Mouse (Mus musculus): Measurements from ENCODE around the gene Mad1l1.

The Mad1l1 gene

DNA sequence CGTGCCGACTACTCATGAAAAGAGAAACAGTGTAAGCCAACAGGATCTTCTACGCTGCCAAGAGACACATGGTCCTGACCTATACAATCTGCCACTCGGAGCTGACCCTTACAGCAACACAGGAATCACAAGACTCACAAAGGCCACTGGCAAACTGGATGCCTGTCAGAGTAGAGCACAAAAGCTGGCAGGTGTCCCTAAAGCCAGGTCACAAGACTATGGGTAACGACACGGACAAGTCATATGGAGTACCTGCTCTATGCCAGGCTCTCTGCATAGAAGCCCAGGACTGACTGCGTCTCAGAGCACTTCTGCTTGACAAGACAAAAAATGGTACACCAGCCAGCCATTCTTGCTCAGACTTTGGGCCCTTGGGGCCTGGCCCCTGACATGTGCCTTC lies 234.1 kb downstream of the Mad1l1 start:
- DNase-seq (ENCODE audit: low spot score) = no peak

DNA sequence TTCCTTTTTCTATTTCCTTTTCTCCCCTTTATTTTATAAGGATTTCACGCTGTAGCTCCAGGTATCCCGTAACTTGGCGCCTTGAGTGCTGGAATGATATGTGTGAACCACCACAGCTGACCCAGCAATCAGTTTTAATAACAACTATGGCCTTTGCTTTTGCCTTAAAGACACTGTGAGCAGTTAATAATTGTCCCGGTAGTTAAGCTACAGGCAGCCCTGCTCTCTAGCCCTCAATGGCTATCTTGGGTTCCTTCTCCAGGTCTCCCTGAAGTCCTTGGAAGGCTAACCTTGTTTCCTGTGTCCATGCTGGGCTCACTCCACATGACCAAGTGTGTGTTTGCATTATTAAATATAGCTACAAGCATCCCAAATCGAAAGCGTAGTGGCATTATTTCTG lies 237.0 kb downstream of the Mad1l1 start:
- DNase-seq (ENCODE audit: low spot score) = no peak

DNA sequence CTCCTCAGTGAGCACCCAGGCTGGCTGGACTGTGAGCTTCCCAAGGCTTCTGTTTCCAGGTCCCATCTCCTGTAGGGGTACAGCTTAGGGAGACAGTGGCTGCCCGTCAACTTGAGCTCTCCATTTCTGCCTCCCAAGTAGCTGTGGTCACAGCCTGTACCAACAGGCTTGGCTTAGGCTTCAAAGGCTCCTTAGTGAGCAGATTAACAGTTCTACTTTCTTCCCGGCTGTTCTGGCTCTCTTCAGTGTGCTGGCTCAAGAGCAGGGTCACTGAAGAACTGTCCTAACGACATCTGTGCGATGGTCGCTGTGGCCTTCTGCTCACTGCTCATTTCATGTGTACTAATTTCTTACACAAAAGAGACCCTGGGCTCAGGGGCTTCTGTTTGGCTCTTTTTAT lies 237.4 kb downstream of the Mad1l1 start:
- no peak for DNase-seq (ENCODE audit: low spot score)

DNA sequence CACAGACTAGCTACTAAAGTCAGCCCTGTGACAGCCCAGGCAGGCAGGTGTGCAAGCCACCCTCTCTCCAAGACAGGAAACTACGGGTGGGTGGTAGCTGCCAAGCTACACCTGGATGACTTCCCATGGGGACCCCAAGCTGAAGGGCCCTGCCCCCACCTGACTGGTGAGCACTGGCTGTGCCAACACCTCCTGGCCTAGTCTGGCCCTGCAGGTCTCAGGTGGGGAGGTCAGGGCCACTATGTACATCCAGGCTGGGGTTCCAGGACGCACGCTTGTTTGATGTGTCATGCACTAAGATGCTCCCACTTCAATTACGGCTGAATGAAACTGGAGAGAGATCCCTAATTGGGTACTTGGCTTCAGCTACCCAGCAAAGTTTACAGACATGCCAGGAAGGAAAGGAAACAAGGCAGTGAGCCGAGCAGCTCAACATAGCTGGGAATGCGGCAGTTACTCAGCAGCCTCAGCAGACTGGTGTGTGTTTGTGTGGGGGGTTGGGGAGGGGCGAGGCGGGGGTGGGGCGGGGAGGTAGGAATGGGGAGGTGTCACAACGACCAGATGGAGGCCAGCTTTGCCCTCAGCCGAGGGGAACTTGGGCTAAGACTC lies 239.0 kb downstream of the Mad1l1 start:
- no peak for DNase-seq (ENCODE audit: low spot score)

DNA sequence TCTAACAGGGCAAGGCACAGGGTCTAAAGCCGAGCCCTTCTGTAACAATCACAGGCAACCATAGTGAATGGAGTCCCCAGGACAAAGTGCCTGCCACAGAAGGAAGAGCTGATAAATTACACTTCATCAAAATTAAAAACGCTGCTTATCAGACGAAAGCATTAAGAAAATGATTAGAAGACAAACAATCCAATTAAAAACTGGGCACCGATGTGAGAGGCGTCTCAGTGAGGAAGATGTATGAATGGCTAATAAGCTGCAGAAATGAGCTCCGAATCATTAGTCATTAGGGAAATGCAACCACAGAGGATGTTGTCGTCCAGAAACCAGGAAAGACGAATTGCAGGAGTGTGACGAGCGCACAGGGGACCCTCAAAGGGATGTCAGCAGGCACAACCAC lies 240.3 kb downstream of the Mad1l1 start:
- DNase-seq (ENCODE audit: low spot score) = no peak

DNA sequence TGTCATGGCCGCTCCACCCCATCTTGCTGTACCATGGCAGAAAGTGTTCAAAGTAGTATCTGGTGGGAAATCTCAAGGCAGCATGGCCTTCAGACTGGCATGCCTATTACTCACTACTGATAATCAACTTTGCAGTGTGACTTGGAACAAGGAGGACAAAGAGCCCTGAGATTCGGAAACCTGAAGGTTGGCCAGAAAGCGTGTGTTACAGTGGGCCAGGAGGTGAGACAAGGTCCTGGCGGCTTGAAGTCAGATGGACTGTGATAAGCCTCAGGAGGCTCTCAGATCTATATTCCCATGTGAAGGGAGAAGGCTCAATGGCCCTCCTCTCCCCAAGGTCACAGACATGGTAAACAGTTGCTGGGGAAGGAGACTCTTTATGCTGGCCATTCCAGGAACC lies 241.8 kb downstream of the Mad1l1 start:
- DNase-seq (ENCODE audit: low spot score) = no peak

DNA sequence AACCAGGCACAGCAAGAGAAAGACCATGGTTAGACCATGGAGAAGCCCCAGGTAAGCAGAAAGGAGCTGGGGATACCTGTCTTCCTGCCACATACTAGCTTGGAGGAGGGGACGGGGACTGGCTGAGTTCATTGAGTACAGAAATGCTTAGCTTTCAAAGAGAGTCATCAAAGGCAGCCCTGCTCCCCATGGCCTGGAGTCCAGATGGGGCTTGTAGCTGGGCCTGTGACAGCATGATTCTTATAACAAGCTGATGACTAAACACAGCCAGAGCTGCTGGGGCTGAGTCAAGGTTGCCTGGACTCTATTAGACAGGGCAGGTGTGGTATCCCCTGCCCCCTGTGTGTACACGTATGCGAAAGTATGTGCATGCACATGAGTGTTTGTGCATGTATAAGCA lies 242.9 kb downstream of the Mad1l1 start:
- DNase-seq (ENCODE audit: low spot score) = no peak

DNA sequence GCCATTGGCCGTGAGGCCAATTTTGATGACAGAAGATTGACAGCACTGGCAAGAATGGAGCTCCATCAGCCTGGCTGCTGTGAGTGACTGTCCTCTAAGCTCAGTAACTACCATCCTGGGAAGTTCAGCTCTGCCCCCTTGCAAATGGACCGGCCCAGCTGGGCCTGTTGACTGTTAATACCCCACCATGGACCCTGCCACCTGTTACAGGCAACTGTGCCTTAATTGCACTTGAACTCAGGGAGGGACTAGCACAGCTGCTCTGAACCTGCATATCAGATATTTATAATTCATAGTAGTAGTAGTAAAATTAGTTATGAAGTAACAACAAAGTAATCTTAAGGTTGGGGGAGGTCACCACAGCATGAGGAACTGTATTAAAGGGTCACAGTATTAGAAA lies 244.9 kb downstream of the Mad1l1 start:
- no peak for DNase-seq (ENCODE audit: low spot score)

DNA sequence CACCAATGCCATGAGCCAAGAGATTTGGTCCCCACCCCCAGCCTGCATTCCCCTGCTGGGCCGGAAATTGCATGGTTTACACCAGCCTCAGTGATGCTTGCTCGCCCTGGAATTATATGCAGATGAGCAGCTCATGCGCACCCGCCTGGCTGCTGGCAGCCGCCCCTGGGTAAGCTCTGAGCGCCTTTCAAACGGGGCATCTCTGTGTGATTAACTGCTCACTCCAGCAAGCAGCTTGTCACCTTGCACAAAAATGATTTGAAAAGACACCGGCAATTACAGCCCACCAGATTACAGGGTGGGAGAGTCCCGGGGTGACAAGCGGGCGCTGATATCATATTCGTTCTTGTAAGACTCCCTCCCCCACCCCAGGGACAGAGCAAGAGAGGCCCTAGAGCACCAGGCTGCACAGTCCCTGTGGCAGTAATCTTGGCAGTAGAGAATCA lies 247.7 kb downstream of the Mad1l1 start:
- no peak for DNase-seq (ENCODE audit: low spot score)

DNA sequence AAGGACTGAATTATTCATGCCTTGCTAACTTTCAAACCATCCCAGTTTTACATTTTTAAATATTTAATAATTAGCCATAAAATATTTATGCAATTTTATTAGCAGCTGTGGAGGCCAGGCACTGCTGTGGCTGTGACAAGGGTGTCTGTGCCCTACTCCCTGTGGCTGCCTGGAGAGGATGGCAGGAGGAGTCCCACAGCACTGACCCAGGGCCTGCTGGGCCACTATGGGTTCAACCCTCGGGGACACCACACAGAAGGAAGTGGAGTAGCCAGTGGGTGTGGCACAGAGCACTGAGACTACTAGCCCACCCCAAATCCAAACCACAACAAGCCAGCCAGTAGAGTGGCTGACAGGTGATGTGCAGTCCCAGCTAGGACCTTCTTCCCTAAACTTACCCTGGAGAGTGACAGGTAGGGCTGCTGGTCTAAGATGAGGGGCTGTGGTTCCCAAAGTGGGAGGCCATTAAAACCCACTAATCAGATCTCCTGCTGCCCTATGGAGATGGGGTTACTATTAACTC lies 248.1 kb downstream of the Mad1l1 start:
- no peak for DNase-seq (ENCODE audit: low spot score)

DNA sequence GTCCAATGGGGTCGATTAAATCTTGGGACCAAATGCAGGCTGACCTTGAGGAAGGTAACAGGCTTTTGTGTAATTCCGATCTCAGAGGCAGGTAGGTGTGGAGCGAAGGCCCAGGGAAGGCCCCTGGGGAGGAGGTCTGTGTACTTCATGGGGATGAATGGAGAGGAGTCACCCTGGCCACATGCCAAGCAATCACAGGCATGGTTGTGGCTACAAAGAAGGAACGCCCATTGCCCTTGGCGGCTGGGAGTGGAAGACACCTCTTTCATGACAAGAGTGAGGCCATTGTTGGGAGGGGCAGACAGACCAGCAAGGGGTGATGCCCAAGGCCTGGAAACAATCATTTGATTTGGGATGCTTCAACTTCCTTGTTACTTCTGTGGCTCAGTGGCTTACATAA lies 252.8 kb downstream of the Mad1l1 start:
- peak; percentile 19 for DNase-seq (ENCODE audit: low spot score)

DNA sequence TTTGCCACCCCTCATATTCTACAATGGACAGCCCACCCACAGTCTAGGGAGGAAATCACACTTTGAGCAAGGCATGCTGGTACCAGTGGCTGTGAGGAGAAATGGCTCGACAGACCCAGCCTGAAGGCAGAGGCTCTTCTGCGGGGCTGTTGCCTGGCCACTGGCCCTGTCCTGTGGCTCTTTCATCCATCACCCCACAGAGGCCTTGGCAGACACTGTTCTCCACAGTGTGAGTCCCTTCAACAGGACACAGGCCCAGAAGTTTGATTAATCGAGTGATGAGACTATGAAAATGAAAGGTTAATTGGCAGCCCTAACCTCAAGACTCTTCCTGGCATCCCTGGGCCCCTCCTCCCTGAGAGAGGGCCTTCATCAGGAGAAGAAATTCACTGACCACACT lies 253.3 kb downstream of the Mad1l1 start:
- no peak for DNase-seq (ENCODE audit: low spot score)

DNA sequence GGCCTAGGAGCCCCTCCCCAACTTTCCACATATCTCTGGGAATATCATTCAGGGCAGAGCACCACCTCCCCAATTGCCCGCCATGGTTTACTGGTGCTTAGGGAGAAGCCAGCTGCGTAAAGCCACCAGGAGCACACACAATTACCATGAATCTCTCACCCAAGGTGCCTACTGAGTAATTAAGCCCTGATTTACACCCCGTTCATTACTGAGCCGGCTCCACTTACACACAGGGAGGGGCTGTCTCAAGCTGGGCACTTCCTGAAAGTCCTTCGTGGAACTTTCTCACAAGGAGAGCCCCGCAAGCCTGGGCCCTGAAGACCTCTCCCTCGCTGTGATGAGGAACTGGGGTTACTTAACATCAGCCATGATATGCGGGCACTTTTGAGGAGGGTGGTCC lies 254.6 kb downstream of the Mad1l1 start:
- no peak for DNase-seq (ENCODE audit: low spot score)

DNA sequence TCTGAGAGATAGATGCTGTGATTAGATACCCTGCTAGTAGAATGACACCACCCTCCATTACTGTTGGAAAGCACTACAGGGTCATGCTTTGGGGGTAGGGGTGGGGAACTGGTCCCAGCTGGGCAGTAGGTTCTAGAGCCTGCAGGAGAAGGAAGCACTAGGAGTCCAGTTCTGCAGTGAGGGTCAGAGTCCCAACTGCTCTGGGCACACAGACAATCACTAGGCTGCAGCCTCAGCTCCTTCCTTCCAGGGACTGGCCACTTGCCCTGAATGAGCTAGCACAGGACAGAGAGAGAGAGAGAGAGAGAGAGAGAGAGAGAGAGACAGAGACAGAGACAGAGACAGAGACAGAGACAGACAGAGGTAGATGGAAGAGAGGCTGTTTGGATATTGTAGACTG lies 255.1 kb downstream of the Mad1l1 start:
- no peak for DNase-seq (ENCODE audit: low spot score)

DNA sequence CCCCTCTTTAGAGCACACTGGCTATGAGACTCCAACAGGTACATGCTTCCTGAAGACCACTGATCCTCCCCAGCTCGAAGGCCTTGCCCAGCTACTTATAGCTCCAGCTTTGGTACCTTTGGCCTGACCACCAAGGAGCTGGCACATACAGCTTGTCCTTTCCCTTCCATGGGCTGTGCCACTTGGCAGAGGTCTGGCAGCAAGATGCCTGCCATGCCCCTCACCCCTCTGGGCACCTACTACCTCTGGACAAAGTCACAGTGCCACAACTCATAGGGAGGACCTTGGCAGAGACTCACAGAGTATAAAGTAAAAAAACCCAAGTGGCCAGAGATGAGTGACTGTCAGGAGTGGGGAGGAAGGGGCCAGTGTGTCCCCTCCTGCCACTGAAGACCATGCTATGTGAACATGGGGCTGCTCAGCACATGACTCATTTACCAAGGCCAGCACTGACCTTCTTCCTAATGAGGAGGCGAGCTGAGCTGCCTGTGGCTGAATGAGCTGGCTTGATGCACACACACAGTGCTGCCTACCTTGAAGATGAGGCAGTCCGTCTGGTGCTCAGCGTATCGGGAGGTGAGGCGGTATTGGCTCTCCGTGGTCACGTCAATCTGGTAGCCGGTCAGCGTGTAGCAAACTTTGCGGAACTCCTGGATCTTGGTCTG lies 255.9 kb downstream of the Mad1l1 start:
- DNase-seq (ENCODE audit: low spot score) = no peak

DNA sequence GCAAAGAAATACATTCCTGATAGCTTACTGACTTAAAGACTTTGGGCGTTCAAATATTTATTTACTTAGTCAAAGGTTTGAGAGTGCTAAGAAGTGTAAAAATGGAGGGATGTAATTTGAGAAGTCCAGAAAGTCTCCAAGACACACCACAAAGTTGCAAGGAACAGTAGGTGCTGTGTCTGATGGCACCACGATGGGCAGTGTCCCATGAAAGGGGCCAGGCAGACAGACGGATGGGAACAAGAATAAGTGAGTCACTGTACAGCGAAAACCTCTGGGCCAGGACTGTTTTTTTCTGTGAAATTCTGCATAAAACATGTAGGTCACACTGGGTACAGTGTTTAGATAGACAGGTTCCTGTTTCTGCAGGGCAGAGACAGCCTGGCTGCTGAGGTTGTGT lies 256.8 kb downstream of the Mad1l1 start:
- DNase-seq (ENCODE audit: low spot score) = no peak

DNA sequence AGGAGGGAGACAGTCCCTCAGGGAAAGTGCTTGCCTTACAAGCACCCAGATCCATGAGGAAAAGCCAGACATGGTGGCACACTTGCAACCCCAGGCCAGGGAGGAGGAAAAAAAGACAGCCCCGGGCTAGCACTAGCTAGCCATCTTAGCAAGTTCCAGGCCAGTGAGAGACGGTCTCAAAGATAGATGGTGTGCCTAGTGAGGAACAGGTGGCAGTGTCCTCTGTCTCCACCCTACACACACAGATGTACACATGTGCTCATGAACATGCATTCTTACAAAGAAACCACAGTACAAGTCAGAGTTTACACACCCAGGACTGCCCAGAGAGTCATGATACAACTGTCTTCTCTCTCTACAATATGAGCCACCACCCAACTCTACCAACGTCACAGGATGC lies 258.5 kb downstream of the Mad1l1 start:
- DNase-seq (ENCODE audit: low spot score) = no peak

DNA sequence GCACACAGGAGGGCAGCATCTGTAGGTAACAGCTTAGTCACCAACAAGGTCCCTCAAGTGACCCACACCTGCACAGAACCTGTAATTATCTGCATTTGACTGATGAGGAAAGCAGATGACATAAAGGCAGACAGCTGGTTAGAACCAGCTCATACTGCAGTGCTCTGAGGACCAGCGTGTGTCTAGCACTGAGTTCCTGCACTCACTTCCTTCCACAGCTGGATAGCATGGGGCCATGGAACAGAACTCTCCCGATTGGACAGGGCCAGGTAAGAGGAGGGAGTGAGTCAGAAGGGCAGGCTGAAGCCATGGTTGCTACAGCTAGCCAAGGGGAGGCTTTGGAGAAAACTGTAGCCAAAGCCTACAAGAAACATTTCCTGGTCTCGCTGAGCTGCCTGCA lies 259.0 kb downstream of the Mad1l1 start:
- DNase-seq (ENCODE audit: low spot score) = no peak

DNA sequence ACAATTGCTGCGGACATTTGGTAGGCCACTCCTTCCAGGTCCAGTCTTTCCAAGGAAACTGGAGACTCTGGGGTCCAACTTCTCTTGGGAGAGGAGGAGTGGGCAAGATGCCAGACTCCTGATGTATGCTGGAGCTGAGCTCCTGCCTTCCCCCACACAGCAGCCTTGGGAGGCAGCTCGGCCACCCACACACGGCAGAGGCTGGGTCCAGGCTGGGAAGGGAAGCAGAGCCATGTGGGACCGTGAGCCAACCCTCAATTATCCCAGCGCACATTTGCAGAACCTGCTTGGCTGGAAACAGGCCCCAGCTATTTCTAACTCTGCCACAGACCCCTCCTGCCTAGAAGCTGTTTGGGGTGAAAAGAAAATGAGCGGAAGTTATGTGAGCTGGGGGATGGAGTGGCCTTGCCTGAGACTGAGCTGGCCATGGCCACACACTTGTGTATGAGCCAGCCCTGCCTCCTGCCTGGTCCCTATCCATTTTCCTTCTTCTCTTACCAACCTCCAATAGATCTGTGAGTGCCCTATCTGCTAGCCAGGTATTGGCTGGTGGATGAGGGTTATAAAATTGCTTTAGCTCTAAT lies 260.0 kb downstream of the Mad1l1 start:
- DNase-seq (ENCODE audit: low spot score) = peak; percentile 29

DNA sequence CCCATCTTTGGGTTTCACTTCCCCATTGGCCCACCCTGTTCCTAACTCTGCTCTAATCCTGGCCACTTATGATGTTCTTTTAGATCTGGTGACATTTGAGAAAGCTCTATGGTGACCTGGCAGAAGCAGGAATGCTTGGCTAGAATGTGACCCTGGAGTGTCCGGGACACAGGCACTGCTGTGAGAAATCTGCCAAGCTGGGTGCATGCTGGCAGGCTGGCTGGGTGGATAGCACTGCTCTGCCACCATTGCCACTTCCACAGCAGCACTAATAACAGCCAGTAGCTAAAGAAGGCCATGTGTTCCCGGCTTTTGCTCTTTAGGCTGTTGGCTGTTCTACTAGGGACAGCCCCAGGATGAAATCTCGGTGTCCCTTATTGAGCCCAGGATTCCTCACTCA lies 265.1 kb downstream of the Mad1l1 start:
- no peak for DNase-seq (ENCODE audit: low spot score)

DNA sequence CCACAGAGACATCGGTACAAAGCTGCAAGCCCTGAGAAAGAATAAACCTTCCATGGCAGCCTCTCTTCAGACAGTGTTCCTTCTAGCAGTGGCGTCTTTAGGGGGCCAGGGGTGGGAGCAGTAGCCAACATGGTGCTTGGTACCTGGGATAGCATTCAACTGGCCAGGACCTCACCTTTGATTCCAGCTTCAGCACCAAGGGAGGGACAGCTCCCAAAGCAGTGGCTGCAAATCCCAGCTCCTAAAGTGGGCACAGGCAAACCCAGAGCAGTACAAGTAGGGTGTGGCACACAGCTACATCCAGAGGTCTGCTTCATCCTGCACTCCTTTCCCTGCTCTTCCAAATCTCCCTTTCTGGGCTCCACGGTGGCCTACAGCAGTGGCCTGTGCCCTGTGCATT lies 265.9 kb downstream of the Mad1l1 start:
- peak; percentile 20 for DNase-seq (ENCODE audit: low spot score)

DNA sequence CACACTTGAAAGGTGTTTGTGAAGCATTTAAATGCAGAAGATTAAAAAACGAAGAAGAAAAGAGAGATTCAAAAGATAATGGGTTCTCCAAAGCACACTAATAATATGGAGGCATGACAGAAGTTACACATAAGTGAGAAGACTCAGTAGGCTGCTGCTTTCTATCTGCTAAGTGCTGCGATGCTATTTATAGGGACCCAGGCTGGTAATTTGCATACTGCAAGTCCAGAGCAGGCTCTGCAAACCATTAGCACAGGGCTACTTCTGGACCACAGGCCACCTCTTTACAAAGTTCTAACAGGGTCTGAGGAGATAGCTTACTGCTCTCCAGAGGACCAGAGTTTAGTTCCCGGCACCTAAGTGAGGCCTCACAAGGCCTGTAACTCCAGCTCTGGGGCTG lies 267.7 kb downstream of the Mad1l1 start:
- DNase-seq (ENCODE audit: low spot score) = no peak

DNA sequence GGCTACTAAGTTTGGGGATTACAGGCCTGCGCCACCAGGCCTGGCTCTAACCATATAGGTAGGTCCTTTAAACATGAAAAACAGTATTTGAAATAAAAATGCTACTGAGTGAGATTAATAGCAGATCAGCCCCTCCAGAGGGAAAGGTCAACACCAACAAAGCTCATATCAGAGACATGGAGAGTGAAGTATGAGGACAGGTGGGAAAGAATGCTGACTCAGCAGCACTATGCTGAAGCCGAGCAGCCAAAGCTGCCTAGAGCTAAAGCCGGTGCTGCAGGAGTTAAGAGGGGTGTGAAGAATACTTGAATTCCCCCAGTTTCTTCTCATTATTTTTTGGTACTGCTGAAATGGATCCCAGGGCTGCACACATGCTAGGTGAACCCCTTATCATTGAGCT lies 268.9 kb downstream of the Mad1l1 start:
- DNase-seq (ENCODE audit: low spot score) = no peak

DNA sequence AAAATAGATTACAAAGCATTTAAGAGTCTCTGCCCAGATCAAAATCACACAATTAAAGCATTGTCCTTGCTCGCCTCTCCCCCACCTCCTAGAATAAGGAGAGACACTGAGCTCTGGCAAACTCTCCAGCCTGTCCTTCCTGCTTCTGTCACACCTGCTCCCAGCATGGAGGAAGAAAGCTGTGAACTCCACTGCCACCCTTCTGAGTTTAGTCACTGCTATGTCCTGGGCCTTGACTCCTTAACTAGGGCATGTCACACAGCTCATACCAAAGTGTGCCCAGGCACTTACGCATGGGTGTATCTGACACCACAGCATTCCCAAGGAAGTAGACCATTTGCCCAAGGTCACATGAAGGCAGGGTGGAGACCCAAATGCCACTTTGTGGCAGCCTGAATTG lies 275.9 kb downstream of the Mad1l1 start:
- DNase-seq (ENCODE audit: low spot score) = no peak

All from ovary, postnatal 14 days (tissue).